Mouse (Mus musculus): ENCODE data around the gene Tpcn1.
"Not testable (repeated sequence)": the region's sequence is repeated elsewhere in the genome, so short reads cannot be mapped to it uniquely, and the experiment has no call there.

Tpcn1 gene

DNA sequence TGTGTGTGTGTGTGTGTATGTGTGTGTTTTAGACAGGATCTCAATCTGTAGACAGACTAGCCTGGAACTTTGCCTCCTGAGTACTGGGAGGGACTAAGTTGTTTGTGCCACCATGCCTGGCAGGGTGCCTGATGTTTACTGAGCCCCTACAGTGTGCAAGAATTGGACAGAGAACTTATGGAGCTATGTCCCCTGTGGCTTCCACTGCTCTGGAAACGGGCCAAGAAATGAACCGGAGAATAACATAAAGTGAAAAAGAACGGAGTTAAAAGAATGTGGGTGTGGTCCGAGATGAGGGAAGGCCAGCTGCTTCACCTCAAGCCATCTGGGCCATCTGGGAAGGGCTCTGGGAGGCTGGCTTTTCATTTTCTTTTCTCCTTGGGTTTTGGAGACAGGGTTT lies 73.7 kb downstream of the Tpcn1 start:
- no peak for DNase-seq (ENCODE audit: extremely low read depth, low read depth)

DNA sequence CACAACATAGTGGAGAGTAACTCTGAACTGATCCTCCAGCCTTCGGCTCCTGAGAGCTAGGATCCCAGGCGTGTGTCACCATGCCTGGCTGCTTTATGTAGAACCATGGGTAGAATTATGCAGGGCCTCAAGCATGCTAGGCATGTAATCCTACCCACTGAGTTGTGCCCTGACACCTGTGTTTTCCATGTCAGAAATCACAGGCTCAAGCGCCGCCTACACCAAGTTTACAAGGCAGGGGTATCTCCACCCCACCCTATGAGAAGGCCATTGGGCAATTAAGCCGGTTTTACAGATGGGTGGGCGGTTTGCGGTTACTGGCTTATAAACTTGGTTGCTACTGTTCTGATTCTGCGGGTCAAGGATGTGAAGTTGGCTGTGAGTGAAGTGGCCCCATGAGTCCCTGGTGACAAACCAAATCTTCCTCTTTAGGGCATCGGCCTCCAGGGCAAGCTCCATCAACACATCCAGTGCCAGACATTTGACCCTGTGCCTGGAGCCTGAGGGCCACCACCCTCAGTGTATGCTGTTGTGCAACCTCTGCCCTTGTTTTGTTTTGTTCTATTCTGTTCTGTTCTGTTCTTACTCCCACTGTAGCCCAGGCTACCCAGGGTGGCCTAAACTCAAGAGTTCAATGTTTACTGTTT lies 74.3 kb downstream of the Tpcn1 start:
- no peak for DNase-seq (ENCODE audit: extremely low read depth, low read depth)

DNA sequence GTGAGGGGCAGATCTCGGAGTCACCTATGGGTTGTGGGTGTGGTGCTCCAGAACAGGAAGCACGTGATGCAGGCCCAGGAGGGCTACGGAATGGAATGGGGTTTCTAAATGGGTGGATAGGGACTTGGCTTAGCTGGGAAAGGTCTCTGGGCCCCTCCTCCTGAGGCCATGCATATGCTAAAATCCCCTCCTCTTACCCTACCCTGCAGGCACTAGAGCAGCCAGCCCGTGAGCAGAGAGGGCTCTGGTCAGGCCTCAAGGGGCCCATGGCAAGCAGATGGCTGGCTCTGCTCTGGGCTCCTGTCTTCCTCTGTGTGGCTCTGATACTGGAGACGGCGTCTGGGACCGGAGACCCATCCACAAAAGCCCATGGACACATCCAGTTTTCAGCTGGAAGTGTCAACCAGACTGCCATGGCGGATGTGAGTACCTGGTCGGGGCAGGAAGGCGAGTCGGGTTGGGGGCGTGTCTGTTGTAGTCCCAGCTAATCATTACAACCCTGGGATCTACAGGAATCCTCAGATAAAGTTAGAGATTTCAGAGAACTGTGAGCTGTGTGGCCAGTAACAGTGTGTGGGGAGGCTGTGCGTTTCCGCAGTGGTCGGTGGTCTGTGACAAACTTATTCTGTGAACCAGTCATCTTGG lies 75.4 kb downstream of the Tpcn1 start:
- no peak for DNase-seq (ENCODE audit: extremely low read depth, low read depth)

DNA sequence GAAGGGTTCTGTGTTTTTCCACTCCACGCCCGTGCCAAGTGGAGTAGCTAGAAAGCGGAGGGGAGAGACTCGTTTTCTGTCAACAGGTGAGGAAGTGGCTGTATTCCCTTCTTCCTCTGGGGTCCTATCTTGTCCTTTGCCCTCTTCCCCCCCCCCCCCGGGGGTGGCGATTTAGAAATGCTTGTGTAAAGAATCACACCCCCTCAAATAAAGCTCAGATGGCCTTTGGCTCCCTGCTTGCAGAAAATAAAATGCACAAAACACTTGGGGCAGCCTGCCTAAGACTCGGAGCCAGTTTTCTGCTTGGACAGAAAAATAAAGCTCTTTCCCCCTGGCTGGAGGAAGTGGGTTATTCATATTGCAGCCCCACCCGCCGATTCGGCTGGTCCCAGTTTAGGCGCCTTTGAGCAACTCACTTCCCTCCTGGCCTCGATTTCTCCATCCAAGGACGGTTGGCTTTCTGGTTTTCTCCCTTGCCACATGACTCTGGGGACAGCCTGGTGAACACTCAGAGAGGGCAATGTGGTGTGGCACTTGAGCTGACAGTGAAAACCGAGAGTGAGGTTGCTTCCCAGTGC lies 76.7 kb downstream of the Tpcn1 start:
- DNase-seq (ENCODE audit: extremely low read depth, low read depth) = no peak

DNA sequence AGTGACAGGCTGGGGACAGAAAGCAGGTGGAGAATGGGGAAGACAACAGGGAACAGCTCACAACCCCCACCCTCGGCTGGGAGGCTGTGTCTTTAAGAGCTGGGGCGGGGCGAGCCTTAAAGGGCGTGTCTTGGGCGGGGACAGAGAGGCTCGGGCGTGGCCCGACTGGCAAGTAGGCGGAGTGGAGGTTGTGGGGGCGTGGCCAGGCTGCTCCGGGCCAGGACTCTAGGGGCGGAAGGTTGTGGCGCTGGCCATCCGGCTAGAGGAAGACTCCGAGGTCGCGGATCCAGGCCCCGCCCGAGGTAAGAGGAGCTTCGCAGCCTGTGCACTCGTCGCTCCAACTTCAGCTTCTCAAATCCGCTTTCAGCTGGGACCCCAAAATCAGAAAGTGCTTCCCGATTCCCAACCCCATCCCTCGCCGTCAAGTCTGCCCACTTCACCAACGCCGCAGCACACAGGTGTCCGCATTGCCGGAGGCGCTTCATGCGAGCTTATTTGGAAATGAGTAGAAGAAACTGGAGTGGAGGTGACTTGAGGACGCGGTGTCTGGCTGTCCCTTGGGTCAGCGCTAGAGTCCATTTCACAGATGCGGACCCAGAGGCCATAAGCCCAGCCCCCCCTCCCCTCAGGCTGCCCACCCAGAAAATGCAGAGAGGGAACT lies 77.4 kb downstream of the Tpcn1 start, which contains the start of gene Slc8b1:
TSS of gene Slc8b1 (plus strand) at position 187 of the 661 bp plus-strand sequence.
- peak; percentile 50 for DNase-seq (ENCODE audit: extremely low read depth, low read depth)

DNA sequence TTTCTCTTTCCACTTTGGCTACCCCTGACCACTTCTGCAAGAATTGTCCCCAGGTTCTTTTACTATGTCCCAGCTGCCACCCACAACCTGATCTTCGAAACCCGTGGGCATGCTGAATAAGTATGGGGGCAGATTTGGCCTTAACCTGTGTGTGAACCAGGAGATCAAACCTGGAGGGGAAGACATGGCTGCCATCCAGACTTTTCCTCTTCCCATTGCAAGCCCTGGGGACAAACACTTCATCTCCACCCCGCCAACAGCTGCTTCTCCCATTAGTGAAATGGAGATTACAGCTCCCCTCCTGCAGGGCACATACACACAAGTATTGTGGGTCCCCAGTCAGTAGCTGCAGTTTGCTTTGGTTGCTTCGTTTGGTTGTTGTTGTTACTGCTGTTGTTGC lies 81.2 kb downstream of the Tpcn1 start:
- DNase-seq (ENCODE audit: extremely low read depth, low read depth) = no peak

DNA sequence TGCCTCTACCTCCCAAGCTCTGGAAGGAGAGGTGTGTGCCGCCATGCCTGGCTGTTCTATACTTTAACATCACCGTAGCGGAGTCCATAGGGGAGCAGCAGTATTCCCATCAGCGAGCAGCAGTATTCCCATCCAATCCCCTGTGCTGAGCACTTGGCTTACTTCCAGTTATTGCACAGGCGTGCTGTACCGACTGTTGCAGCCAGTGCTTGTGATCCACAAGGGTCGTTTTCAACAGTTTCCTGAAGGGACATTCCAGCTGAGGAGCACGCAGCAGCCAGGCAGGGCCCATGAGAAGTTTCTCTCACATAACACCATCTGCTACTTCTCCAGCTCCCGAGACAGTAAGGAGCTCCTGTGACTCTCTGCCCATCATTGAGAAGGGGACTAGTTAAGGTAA lies 82.0 kb downstream of the Tpcn1 start:
- no peak for DNase-seq (ENCODE audit: extremely low read depth, low read depth)

DNA sequence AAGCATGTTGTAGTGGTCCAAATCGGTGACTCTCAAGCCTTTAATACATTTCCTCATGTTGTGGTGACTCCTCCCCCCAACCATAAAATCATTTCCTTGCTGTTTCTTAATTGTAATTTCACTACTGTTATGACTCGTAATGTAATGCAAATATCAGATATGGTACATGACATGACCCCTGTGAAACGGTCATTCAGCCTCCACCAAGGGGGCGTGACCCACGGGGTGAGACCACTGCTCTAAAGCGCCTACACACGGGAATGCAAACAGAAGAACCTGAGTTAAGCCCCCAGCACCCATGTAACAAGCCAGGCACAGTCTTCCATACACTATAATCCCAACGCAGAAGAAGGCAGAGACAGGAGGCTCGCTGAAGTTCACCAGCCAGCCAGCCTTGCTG lies 82.7 kb downstream of the Tpcn1 start:
- no peak for DNase-seq (ENCODE audit: extremely low read depth, low read depth)

DNA sequence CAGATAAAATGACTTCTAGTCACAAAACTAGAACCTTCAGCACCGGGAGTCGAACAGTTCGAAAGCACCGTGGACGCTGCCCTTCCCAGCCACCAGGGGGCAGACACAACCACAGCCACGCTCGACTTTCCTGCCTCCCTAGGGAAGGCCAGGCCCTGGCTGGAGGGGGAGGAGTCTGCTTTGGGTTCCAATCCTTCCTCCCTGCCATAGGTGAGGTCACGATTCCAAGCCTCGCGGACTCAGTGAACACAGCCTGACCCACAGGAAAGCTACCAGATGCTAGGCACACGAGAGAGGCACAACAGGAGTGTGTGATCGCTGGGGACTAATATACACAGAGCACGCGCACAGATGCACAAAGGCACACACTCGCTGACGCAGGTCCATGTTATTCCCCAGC lies 83.1 kb downstream of the Tpcn1 start:
- DNase-seq (ENCODE audit: extremely low read depth, low read depth) = peak; percentile 57

DNA sequence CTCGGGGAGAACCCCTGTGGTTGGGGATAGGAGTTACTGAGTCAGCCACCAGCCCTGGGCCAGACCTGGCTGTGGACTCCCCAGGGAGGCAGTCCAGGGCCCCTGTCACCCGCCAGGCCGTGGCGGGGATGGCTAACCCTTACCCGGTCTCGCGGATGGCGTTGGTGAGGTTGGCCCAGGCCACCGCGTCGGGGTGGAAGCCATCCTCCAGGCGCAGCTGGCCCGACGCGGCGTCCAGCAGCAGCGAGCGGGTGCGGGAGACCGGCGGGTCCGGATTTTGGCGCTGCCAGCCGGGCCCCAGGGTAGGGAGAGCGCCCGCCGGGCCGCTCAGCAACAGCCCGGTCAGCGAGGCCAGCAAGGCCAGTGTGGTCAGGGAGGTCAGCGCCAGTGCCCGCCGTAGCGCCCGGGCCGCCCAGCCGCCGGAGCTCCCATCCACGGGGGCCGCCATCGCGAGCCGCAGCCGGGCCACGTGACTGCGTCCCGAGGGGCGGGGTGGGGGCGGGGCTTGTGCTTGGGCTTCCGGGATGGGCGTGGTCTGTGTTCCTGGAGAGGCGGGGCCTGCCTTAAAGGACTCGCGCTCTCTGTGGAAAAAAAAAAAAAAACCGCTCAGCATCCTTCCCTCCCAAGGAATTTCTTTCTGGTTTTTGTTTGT lies 85.2 kb downstream of the Tpcn1 start, which contains the start of gene Plbd2:
TSS of gene Plbd2 (minus strand) at position 482 of the 652 bp plus-strand sequence.
- DNase-seq (ENCODE audit: extremely low read depth, low read depth) = no peak

DNA sequence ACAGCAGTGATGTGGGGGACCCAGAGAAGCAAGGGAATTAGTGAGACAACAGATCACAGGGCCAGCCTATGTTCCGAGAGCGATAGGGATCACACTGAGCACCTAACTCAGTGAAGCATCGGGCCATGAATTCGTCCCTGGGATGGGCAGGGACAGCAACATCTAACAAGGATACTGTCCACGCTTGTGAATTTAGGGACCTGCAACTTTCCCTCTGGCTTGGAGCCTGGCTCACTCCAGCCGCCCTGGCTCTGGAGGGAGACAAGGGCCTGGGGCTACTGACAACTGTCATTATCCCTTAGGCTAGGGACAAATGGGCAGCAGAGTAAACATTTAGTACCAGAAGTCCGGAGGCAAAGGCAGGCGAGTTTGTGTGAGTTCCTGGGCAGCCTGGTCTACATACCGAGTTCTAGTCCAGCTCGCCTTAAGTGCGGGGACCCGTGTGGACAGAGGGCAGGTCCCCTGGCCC lies 85.8 kb downstream of the Tpcn1 start:
- no peak for DNase-seq (ENCODE audit: extremely low read depth, low read depth)

DNA sequence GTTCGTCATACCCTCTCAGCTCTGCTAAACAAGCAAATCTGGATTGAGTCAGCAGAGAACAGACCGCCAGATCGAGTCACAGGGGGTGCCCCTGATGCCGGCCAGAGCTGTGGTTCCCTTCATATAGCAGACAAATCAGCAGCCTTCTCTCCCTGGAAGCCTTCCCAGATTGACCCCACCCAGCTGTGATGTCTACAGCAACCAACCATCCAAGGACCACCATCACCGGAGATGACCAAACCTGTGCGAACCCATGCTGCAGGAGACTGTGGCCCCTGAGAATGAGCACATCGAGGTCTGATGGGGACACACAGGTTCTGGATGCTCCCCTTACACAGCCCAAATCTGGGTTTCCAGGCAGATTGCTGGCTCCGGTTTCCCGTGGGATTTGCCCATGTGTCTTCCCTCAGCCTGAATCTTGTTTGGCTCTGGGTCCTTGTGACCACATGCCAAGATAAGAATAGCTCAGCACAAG lies 86.3 kb downstream of the Tpcn1 start:
- no peak for DNase-seq (ENCODE audit: extremely low read depth, low read depth)

DNA sequence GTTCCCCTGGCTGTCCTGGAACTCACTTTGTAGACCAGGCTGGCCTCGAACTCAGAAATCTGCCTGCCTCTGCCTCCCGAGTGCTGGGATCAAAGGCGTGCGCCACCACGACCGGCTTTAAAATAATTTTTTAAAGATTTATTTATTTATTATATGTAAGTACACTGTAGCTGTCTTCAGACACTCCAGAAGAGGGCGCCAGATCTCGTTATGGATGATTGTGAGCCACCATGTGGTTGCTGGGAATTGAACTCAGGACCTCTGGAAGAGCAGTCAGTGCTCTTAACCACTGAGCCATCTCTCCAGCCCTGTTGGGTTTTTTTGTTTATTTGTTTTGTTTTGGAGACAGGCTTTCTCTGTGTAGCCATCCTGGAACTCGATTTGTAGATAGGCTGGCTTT lies 87.9 kb downstream of the Tpcn1 start:
- DNase-seq (ENCODE audit: extremely low read depth, low read depth) = not testable (repeated sequence)

DNA sequence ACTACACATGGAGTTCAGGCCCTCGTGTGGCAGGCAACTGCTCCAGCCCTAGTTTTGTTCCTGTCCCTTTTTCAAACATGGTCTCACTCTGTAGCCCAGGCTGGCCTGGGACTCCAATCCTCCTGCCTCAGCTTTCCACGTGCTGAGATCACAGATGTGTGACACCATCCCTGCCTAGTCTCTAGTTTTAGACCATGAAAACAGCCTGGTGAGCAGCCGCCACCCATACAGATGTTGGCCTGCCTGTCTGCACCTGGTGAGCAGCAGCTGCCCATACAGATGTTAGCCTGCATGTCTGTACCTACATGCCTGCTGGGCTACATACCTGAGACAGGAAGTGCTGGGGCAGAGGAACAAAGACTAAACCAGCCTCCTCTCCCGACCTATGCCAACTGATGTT lies 89.3 kb downstream of the Tpcn1 start:
- DNase-seq (ENCODE audit: extremely low read depth, low read depth) = no peak

DNA sequence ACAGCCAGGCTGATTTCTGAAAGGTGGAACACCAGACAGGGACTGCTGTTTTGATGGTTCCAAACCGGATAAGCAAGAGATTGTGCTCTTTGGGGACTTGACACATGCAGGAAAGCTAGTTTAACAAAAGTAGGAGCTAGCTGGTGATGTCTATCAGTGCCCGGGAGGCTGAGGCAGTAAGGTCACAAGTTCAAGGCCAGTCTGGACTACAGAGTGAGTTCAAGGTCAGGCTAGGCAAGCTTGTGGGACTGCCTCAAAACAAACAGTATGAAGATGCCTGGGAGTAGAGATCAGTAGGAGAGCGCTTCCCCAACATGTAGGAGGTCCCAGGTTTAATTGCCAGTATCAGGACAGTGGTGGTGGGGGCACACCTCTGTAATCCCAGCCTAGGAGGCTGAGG lies 91.4 kb downstream of the Tpcn1 start:
- DNase-seq (ENCODE audit: extremely low read depth, low read depth) = no peak

DNA sequence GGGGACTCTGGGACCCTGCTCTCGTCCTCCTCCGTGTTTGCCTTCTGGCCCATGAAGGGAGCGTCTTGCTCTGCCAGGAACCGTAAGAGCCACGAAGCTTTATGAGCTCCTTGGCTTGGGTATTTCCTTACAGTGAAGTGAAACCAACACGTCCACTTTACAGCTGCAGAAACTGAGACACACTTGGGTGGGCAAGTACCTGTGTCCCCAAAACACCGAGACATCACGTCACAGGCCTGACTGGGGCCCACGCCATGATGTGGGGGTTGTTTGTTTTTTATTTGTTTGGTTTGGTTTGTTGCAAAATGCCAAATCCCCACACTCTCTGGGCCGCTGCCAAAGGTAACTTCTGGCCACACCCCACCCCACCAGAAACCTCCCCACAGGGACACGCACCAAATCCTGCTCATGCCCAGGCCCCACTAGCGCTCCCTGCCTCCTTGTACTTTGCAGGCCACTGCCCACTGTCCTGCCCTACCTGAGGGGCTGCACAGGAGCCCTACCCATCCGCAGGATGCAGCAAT lies 92.7 kb downstream of the Tpcn1 start:
- DNase-seq (ENCODE audit: extremely low read depth, low read depth) = no peak

DNA sequence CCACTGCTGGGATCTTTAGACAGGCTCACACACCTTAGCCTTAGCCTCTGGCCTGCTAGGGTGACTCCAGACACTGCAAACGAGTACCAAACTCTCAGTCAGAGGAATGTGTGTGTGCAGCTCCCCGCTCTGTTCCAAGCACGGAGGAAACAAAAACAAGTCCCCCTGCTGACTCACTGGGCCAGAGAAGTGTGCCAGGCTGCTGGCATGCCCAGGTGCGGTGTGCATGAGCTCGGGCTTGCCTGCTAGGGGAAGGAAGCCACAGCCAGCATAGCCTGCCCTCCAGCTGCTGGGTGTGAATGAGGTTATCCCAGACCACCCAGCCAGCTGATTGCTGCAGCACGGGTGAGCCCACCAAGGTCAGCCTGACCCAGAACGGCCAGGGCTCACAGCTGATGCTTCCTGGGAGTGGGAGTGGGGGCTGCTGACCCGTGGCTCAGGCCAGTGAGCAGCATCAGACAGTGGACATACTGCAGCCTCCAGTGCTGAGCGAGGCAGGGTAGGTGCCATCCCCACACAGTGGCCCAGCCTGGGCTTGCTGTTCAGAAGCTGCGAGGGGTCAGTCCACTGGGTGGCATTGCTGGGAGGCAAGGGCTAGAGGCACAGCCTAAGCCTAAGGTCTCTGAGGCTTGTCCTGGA lies 93.3 kb downstream of the Tpcn1 start:
- DNase-seq (ENCODE audit: extremely low read depth, low read depth) = no peak

DNA sequence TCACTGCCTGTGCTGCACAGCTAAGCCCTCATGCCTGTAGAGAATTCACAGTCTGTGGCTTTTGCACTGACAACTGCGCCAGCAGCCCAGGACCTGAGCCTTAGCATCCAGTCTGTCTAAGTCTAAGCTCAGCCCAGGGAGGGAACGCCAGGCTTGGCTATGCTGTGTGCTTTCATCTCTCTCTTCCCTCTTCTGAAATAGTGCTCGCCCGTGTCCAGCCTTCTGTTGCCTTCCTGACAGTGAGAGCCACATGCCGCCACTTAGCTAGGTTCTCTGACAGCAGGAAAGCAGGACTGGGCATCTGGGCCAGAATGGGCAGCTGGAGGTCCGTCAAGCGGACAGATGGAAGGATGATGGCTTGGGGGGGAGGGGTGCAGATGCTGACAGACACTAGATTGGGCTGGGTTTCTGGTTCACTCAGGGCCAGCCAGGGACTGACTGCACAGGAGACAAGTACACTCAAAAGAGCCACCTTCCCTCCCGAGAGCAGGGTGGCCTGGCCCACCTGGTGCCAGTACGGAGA lies 94.5 kb downstream of the Tpcn1 start:
- DNase-seq (ENCODE audit: extremely low read depth, low read depth) = no peak

DNA sequence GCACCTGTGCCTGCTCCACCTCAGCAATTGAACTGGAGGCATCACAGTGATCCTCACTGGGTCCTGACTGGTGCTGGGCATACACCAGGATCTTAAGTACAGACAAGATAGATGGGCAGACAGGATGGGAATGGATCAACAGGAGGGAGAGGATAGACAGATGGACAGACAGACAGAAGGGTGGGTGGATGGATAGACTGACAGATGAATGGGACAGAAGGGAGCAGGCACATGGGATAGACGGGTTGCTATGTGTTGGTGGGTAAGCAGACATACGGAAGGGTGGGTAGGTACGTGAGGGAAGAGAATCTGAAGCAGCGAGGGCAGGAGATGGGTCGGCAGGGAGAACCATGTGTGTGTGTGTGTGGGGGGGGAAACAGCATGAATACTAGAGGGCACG lies 95.0 kb downstream of the Tpcn1 start:
- no peak for DNase-seq (ENCODE audit: extremely low read depth, low read depth)

DNA sequence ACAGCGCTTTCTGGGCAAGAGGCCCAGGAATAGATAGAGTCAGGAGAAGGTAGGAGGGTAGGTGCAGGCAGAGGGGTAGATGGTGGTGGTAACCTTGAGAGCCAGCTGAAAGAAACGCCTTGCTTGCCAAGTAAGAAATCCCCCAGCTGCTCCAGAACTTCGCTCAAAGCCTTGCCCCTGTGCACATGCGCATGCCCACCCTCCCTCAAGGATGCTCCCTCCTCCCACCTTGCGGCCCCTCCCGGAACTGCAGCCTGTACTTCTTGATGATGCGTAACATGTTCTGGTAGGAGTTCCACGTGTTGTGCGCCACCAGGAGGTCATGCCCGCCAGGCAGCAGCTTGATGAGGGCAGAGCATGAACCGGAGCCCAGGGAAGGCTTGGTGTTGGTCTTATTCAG lies 96.0 kb downstream of the Tpcn1 start:
- no peak for DNase-seq (ENCODE audit: extremely low read depth, low read depth)
